Mouse (Mus musculus) megakaryocyte, embryonic 14.5 days (primary cell): ENCODE data around the gene Epn3.

Experiments
- FLI1 ChIP-seq: IDR thresholded peaks from 2 replicates; pipeline ENCODE4 v1.6.1; 2012; ENCODE audit warnings: low read length, inconsistent platforms, mixed read lengths
- GATA1 ChIP-seq: IDR thresholded peaks from 3 replicates; pipeline ENCODE4 v1.6.1; 2012; ENCODE audit warnings: mixed read lengths, low read length, inconsistent platforms, borderline replicate concordance

DNA sequence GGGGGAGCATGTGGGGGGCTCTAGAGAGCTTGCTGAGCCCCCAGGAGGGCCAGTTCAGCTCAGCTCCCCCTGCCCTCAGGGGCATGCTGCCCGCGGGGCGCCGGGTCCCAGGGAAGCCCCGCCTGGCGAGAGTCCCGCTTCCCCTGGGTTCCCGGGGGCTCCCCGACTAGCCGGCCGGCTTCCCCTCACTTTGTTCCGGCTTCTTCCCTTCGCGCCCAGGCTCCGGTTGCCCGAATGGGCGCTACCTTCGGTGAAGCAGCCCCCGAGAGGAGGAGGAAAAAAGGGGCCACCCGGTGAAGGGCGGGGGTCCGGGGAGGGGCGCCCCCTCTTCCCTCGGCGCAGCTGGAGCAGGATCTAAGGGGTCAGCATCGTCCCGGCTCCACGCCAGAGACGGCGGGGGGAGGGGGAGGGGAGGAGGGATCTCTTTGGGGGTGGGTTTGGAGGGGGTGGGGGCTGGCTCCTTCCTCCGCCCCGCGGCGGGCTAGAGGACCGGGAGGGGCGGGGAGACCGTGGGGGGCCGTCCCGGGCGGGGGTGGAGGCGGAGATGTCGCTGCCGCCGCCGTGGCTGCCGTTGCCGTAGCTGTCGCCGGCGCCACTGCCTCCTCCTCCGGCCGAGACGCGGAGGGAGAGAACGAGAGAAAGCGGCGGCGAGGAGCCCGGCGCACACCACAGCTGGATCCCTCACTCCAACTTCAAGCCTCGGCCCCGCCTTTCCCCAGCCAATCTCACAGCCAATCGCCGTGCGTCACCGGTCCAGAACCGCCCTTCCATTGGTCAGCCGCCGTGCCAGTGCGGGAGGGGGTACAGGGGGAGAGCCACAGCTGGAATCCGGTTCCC is 25.8 kb downstream of the Epn3 start, which contains the start of gene Cacna1g:
- TF ChIP-seq FLI1: no peak
- TF ChIP-seq GATA1: no peak
